Mouse (Mus musculus) layer of hippocampus, postnatal 10 days (tissue): ENCODE data around the gene Anapc13. TPM values are rescaled to one million over a fixed set of nuclear protein-coding genes. Genes with fewer than 3 reads are reported as not detected.
A peak's percentile ranks its signal among the peaks of the same experiment; 100 is the strongest.

Experiments used
- DNase-seq, 2 experiments: peaks; one replicate each; pipeline ENCODE4 v3.0.0; 2021; ENCODE audit warnings: low spot score in 2 of 2
- long read RNA-seq: library from polyadenylated mRNA; stranded (forward); transcript quantifications from one replicate; pipeline ENCODE4 v2.0.0, GENCODE M21; 2023
- total RNA-seq, 2 experiments: library from RNA; stranded (reverse); gene quantifications; 2 replicates each; pipeline ENCODE4 v1.2.3; 2021

Gene Anapc13
- total RNA-seq = 100 to 1,000 TPM in 1 of 2 experiments, 10 to 100 TPM in 1; 87.9 to 107 TPM
- long read RNA-seq, transcript Anapc13-203 (3 exons, 727 nt) = minor isoform, 6 of 65 reads
- long read RNA-seq, transcript Anapc13-204 (3 exons, 589 nt) = major isoform, 56 of 65 reads
- long read RNA-seq, partial matches to known transcripts = 1 of 65 reads
- long read RNA-seq, other reads (novel, unspliced or antisense) = 0 of 65 reads

DNA sequence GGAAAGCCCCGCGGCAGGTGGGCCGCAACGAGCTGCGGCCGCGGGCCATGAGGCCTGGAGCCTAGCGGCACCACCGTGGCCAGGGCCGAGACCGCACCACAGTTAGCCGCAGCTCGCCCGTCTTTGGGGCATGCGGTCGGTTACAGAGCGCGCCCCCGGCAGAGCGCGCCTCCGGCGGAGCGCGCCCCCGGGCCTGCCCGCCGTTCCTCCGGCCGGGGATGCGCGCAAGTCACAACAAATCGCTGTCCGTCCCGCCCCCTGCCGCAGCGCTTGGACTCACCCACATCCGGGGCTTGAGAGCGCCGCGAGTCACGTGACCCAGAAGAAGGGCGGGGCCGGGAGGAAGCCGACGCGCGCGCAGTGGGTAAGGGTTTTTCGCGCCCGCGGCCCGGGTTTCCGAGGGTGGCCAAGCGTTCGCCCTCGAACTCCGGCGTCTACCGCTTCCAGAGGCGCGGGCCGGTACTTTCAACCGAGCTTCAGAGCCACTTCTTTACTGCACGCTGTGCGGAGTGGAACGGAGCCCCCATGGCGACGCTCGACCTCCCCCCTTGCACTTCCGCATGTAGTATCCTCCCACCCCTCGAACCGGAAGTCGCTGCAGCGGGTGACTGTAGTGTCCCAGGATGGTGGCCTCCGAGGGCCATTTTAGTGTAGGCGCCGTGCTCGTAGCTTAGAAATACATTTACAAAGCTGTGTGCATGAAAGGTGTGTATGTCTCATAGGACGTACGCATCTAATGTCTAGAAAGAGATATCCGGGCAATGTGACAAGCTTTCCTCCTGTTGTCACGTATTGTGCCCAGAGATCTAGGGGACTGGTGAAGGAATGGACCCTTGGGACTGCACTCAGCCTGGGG lies at the start of gene Anapc13, which contains the start of gene Cep63:
Anapc13 (plus strand) TSS at position 314 of the 856 bp plus-strand sequence.
Cep63 (minus strand) TSS at position 552 of the 856 bp plus-strand sequence.
- peak; percentile 99 to 100 for DNase-seq

DNA sequence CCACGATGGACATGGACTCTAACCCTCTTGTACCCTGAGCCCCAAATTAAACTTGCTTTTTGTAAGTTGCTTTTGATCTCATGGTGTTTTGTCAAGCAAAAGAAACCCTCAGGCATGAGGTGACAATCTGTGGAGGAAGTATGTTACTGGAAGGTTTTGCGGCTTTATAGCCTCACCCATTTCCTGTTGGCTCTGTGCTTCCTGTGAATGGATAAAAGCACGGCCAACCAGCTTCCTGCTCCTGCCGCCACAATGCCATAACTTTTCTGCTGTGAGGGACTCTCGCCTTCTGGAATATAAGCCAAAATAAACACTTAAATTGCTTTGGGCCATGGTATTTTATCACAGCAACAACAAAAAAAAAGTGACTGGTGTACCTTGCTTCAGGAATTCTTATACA lies 48.6 kb upstream of the Anapc13 start:
- DNase-seq = no peak

- no peak for DNase-seq
These were observed 44.1 kb upstream of the Anapc13 start for GRCm38 (mm10) chr9:102581921-102582469.

DNA sequence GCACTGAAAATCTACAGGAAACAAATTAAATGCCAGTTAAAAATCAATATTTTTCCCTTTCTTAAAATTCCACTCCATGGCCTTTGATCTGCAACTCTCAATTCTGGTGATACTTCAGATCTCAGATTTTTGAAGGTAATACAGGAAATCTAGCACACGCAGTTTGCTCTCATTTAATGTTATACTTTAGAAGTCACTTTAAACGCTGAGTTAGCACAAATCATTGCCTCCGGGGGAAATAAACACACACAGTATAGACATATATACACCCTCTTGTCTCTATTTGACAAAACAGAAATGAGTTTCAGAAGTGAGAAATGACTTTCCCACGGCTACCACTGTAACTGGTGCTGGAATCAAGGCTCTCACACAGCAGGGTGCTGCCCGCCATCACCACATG lies 38.7 kb upstream of the Anapc13 start:
- no peak for DNase-seq

GRCm38 (mm10) chr9:102594667-102595393 lies 31.3 kb upstream of the Anapc13 start:
- DNase-seq = no peak

- DNase-seq = no peak
These were observed 30.2 kb upstream of the Anapc13 start for GRCm38 (mm10) chr9:102595662-102596436.

- no peak for DNase-seq
These were observed 24.9 kb upstream of the Anapc13 start for GRCm38 (mm10) chr9:102601187-102601586.

DNA sequence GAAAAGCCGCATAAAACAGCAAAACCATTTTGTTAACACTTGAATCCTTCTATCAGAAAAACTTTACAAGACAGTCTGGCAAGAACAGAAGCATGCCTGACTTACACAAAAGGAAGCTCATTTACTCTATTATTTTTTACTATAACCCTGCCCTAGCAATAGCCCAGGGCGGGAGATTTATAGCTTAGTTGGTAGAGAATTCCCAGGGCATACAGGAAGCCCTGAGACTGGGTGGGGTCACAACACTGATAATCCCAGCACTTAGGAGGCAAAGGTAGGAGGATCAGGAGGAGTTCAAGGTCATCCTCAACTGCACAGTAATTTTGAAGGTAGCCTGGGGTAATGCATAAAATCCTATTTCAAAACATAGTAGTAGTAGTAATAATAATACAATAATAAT lies 24.4 kb upstream of the Anapc13 start:
- DNase-seq = no peak

GRCm38 (mm10) chr9:102605162-102605561 lies 20.9 kb upstream of the Anapc13 start:
- no peak for DNase-seq

GRCm38 (mm10) chr9:102607471-102607870 lies 18.6 kb upstream of the Anapc13 start:
- DNase-seq = no peak

GRCm38 (mm10) chr9:102609221-102609620 lies 16.9 kb upstream of the Anapc13 start:
- no peak for DNase-seq

DNA sequence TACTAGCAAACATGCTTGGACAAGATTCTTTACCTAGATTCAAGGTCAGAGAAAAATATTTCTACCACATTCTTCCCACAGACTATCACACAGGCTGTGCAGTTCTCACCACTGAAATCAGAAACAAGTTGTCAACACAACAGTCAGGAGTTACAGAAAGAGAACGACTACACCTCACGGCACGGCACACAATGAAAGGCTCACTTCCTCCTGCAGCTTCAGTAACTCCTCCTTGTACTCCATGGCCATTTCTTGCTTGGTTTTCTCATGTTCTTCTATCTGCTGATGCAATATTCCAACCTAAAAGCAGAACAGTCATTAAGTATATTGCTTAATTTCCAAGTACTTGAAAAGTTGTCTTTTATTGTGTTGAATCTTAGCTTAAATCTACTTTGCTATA lies 11.0 kb upstream of the Anapc13 start:
- no peak for DNase-seq

DNA sequence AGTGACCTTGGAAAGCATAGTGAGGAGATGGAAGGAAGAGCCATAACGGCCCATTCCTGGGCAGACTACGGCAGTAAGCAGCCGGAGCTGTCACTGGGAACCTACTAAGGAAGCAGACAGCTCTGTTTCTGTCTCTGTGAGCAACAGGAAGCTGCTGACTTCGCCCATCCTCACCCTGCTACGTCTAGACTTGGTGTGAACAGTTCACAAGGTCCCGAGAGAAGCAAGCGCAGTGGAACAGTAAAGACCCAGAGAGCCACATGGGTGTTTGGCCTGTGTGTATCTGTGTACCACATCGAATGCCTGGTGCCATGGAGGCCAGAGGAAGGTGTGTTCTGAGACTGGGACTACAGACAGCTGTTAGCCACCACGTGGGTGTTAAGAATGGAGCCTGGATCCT lies 9.8 kb upstream of the Anapc13 start:
- no peak for DNase-seq

DNA sequence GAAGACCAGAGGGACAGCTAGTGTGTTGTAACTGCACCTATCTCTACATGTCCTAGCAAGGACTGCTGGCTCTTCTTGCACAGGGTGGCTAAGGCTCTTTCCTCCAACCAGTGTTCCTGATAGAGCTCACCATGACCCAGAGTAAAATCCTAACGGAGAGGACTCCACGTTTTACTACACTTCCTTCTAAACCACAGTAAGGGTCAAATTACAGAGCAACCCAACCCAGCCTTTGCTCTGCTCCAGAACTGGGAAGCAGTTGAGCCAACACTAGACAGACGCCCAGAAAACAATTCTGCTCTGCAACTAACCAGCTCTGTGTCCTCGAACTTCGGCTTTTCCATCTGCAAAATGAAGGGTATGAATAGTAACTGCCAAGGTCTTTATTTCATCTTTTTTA lies 4.7 kb upstream of the Anapc13 start:
- DNase-seq = no peak

- peak in 1 of 2 experiments; percentile 62 for DNase-seq
These were observed 3.8 kb upstream of the Anapc13 start for GRCm38 (mm10) chr9:102622192-102622857.

DNA sequence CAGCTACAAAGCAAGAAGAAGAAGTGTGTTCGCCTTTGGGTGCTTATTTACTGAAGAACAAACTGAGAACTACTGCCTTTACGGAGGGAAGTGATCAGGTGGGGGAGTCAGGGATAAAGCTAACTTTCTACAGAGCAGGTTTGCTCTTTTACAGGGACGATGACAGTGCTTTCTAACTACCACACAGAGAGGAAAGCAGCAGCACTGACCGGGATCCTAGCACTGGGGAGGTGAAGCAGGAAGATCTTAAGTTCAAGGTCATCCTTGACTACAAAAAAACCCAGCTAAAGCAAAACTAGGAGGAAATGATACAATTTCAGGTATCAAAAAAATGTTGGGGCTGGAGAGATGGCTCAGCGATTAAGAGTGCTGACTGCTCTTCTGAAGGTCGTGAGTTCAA lies 3.2 kb upstream of the Anapc13 start:
- DNase-seq = no peak

- DNase-seq = no peak
These were observed 2.5 kb upstream of the Anapc13 start for GRCm38 (mm10) chr9:102623581-102623980.

DNA sequence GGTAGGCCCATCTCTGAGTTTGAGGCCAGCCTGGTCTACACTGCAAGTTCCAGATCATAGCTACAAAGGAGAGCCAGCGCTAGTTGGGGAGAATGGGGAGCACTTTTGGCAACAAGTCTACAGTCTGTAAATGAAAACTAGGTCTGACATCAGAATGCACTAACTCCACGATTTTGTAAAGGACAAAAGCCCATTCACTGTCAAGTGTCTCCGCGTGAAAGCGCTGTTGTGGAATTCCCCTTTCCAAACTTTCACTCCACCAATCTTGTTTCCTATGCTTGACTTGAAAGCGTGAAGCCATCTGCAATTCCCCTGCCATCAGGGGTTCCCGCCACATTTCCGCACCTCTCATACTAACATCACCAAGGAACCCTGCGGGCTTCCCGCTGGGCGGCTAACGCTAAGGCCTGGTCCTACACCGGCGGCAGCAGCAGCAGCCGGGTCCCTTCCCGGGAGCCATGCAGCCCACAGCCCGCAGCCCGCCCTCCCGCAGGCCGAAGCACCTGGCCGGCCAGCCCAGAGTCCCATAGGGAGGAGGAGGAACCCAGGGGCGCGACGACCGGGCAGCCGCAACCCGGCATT lies 604 bp upstream of the Anapc13 start:
- no peak for DNase-seq

- DNase-seq = no peak
These were observed 736 bp downstream of the Anapc13 start for GRCm38 (mm10) chr9:102626839-102627225.

GRCm38 (mm10) chr9:102627442-102627841 lies 1.3 kb downstream of the Anapc13 start:
- no peak for DNase-seq
